Comparison of ENCODE assay signal across 10 mouse cellular contexts in the genomic region with DNA sequence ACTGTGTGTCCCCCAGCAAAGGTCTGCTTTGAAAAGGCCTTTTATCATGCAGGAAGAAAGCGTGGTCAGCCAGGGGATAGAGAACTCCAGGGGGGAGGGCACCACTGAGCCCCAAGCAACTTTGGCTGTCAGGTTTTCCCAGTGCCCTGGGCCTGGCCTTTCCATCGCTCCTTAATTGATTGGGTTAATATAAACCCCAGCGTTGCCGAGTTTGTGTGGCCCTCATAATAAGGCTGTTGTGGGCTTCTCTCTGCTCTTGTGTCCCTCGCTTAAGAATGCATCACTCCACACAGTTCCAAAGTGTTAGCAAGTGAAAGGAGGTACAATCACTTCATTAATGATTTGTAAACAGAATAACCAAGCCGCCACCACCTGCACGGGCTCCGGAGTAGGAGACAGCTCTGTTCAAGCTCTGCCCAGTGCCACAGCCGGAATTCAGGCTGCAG.
DNase-seq lines count a peak whose midpoint lies in the region; ATAC-seq and TF ChIP-seq lines count a peak whose summit lies in the region.
"Had no signal": no experiment of that assay in that cellular context is flagged by ENCODE, and none has a peak within 500 bp of the region (broad histone marks: within the 10 kb centered on the region; RNA-seq: fewer than 3 reads in every experiment).

No protein-coding gene starts in this region.

- intact Hi-C loops in left cerebral cortex, postnatal 14 days (cut with DNase I) = no loop called here

- H3K9me3 ChIP-seq in forebrain, embryonic 14.5 days (replicated peaks; ENCODE audit: control insufficient read depth, low read length) = no peaks in the 10 kb centered on the region
- no peaks in the 10 kb centered on the region for H3K9me3 ChIP-seq in kidney, postnatal 0 days (replicated peaks; ENCODE audit: low read length)
- H3K9me3 ChIP-seq in neural tube, embryonic 12.5 days = no peaks in the 10 kb centered on the region
- no peaks in the 10 kb centered on the region for H3K9me3 ChIP-seq in intestine, embryonic 15.5 days
- H3K9me3 ChIP-seq: liver, embryonic 13.5 days had no signal

- no peaks in the 10 kb centered on the region for H3K36me3 ChIP-seq in forebrain, embryonic 14.5 days (ENCODE audit: control insufficient read depth, insufficient read depth, low read length)
- H3K36me3 ChIP-seq in kidney, postnatal 0 days (ENCODE audit: insufficient read depth, low read length) = no peaks in the 10 kb centered on the region
- no peaks in the 10 kb centered on the region for H3K36me3 ChIP-seq in neural tube, embryonic 12.5 days
- no peaks in the 10 kb centered on the region for H3K36me3 ChIP-seq in intestine, embryonic 15.5 days
- H3K36me3 ChIP-seq: liver, embryonic 13.5 days had no signal

- no peak for TF ChIP-seq CTCF in kidney, postnatal 0 days (IDR thresholded peaks at IDR 0.05; ENCODE audit: low read depth)

- ATAC-seq in forebrain, embryonic 14.5 days = peak; percentile 65
- ATAC-seq in kidney, postnatal 0 days (replicated peaks; ENCODE audit: low FRiP score, low read depth) = peak; percentile 68
- peak; percentile 90 for ATAC-seq in neural tube, embryonic 12.5 days (ENCODE audit: low FRiP score, low read depth)
- ATAC-seq in intestine, embryonic 15.5 days = no peak
- no peak for ATAC-seq in erythroid progenitor cell, adult 5-6 weeks (replicated peaks; ENCODE audit: low FRiP score, poor library complexity, severe bottlenecking)

- peak overlapping the region; percentile 72 for H3K27ac ChIP-seq in forebrain, embryonic 14.5 days (ENCODE audit: low read depth, low read length)
- H3K27ac ChIP-seq in kidney, postnatal 0 days = peak overlapping the region; percentile 55
- H3K27ac ChIP-seq in neural tube, embryonic 12.5 days = no peak overlapping the region
- no peak overlapping the region for H3K27ac ChIP-seq in intestine, embryonic 15.5 days
- H3K27ac ChIP-seq: liver, embryonic 13.5 days had no signal

- H3K4me2 ChIP-seq in forebrain, embryonic 14.5 days (ENCODE audit: low read length) = peak overlapping the region; percentile 23
- no peak overlapping the region; the same call in 1 of the 2 replicates for H3K4me2 ChIP-seq in kidney, postnatal 0 days (ENCODE audit: low read length)
- H3K4me2 ChIP-seq in neural tube, embryonic 12.5 days (replicated peaks) = peak overlapping the region; percentile 51; the same call in 1 of the 2 replicates
- H3K4me2 ChIP-seq in intestine, embryonic 15.5 days (replicated peaks) = no peak overlapping the region
- H3K4me2 ChIP-seq: liver, embryonic 13.5 days had no signal

- H3K4me1 ChIP-seq in forebrain, embryonic 14.5 days (ENCODE audit: control insufficient read depth, insufficient read depth, low read length) = peaks cover 23% of the 10 kb centered on the region
- no peaks in the 10 kb centered on the region; the same call in 1 of the 2 replicates for H3K4me1 ChIP-seq in kidney, postnatal 0 days (replicated peaks; ENCODE audit: insufficient read depth, low read length)
- H3K4me1 ChIP-seq in neural tube, embryonic 12.5 days = peaks cover 15% of the 10 kb centered on the region
- no peaks in the 10 kb centered on the region for H3K4me1 ChIP-seq in intestine, embryonic 15.5 days (replicated peaks)
- H3K4me1 ChIP-seq: liver, embryonic 13.5 days had no signal

- no peak overlapping the region for H3K9ac ChIP-seq in forebrain, embryonic 14.5 days (ENCODE audit: low read length)
- H3K9ac ChIP-seq in kidney, postnatal 0 days (ENCODE audit: low read depth, low read length) = no peak overlapping the region
- H3K9ac ChIP-seq in neural tube, embryonic 12.5 days = no peak overlapping the region
- no peak overlapping the region for H3K9ac ChIP-seq in intestine, embryonic 15.5 days
- H3K9ac ChIP-seq: liver, embryonic 13.5 days had no signal

- WGBS in forebrain, embryonic 14.5 days = 3% methylated on average over 9 of the region's 9 CpGs
- 13% methylated on average over 9 of the region's 9 CpGs for WGBS in kidney, postnatal 0 days
- WGBS in neural tube, embryonic 12.5 days = 4% methylated on average over 9 of the region's 9 CpGs
- WGBS in intestine, embryonic 15.5 days = 16% methylated on average over 9 of the region's 9 CpGs

- DNase-seq in left cerebral cortex, postnatal 14 days (ENCODE audit: low spot score in 2 of 2) = peak; percentile 4 to 14
- no peak for DNase-seq in left cerebral cortex, adult 18-20 months (ENCODE audit: low spot score in 2 of 2)
- DNase-seq in forebrain, embryonic 14.5 days (ENCODE audit: low spot score) = no peak
- DNase-seq in kidney, postnatal 0 days (ENCODE audit: low spot score) = no peak
- DNase-seq in cerebellum, adult 18-20 months = no peak
- DNase-seq: liver, embryonic 13.5 days had no signal

- H3K4me3 ChIP-seq in forebrain, embryonic 14.5 days (ENCODE audit: low read depth, low read length) = no peak overlapping the region
- no peak overlapping the region for H3K4me3 ChIP-seq in kidney, postnatal 0 days (replicated peaks; ENCODE audit: low read depth, low read length)
- no peak overlapping the region for H3K4me3 ChIP-seq in neural tube, embryonic 12.5 days
- H3K4me3 ChIP-seq in intestine, embryonic 15.5 days (replicated peaks) = no peak overlapping the region
- H3K4me3 ChIP-seq: liver, embryonic 13.5 days had no signal

- H3K27me3 ChIP-seq in forebrain, embryonic 14.5 days (replicated peaks; ENCODE audit: control insufficient read depth, insufficient read depth, low read length) = peaks cover 3% of the 10 kb centered on the region; the same call in 1 of the 2 replicates
- no peaks in the 10 kb centered on the region for H3K27me3 ChIP-seq in kidney, postnatal 0 days (ENCODE audit: insufficient read depth, low read length)
- H3K27me3 ChIP-seq in neural tube, embryonic 12.5 days (replicated peaks) = 0 out of 2 replicates have a peak, but pooled peaks cover 3% of the 10 kb centered on the region
- no peaks in the 10 kb centered on the region for H3K27me3 ChIP-seq in intestine, embryonic 15.5 days (replicated peaks)
- H3K27me3 ChIP-seq: CH12.LX; liver, embryonic 13.5 days had no signal

Comparison
In these comparisons a context has a peak if more than half of its experiments do, and no peak if none do; other contexts are left out.
1. DNase-seq: peak in left cerebral cortex, postnatal 14 days (2 of 2); none in left cerebral cortex, adult 18-20 months (0 of 2), forebrain, embryonic 14.5 days (single experiment), kidney, postnatal 0 days (single experiment) and cerebellum, adult 18-20 months (0 of 2).
2. ATAC-seq: peak in forebrain, embryonic 14.5 days (single experiment), kidney, postnatal 0 days (single experiment) and neural tube, embryonic 12.5 days (single experiment); none in intestine, embryonic 15.5 days (single experiment) and erythroid progenitor cell, adult 5-6 weeks (single experiment).
3. H3K27ac ChIP-seq: peak in forebrain, embryonic 14.5 days (single experiment) and kidney, postnatal 0 days (single experiment); none in neural tube, embryonic 12.5 days (single experiment) and intestine, embryonic 15.5 days (single experiment).
4. H3K4me2 ChIP-seq: peak in forebrain, embryonic 14.5 days (single experiment) and neural tube, embryonic 12.5 days (single experiment); none in kidney, postnatal 0 days (single experiment) and intestine, embryonic 15.5 days (single experiment).